Mouse (Mus musculus): ENCODE measurements at regions not wholly inside any gene's neighbourhood (a gene's known extent, or its start where the extent isn't known, plus 50 kb on each side); places are given as distances from the start of the nearest gene placed in this dataset.
A peak's percentile ranks its signal among the peaks of the same experiment; 100 is the strongest.

- Histone ChIP-seq H3K36me3 (replicated peaks; ENCODE audit: control insufficient read depth, insufficient read depth, low read depth, low read length) (no peaks in the 10 kb centered on the region), H3K4me3 (ENCODE audit: low read depth, low read length) (no peak overlapping the region), H3K4me2 (ENCODE audit: low read depth, low read length) (no peak overlapping the region), H3K27ac (replicated peaks; ENCODE audit: low read depth, low read length) (no peak overlapping the region), H3K9ac (replicated peaks; ENCODE audit: low read length) (no peak overlapping the region), H3K4me1 (ENCODE audit: control insufficient read depth, insufficient read depth, low read length) (no peaks in the 10 kb centered on the region), H3K27me3 (ENCODE audit: control insufficient read depth, insufficient read depth, low read length) (no peaks in the 10 kb centered on the region), H3K9me3 (replicated peaks; ENCODE audit: control insufficient read depth, low read length) (no peaks in the 10 kb centered on the region)
- ATAC-seq (replicated peaks; ENCODE audit: insufficient number of reproducible peaks, low FRiP score, low TSS enrichment, low read depth) (no peak), DNase-seq (ENCODE audit: low spot score) (no peak)
- 94% methylated on average over 3 of the region's 3 CpGs for WGBS
Measured at GRCm38 (mm10) chr16:82430384-82430783, 397.8 kb upstream of the Gm21833 start.

- Histone ChIP-seq H3K36me3 (replicated peaks; ENCODE audit: control insufficient read depth, insufficient read depth, low read depth, low read length) (no peaks in the 10 kb centered on the region), H3K4me2 (ENCODE audit: low read depth, low read length) (no peak overlapping the region), H3K27ac (replicated peaks; ENCODE audit: low read depth, low read length) (no peak overlapping the region), H3K4me3 (ENCODE audit: low read depth, low read length) (no peak overlapping the region), H3K9ac (replicated peaks; ENCODE audit: low read length) (no peak overlapping the region), H3K9me3 (replicated peaks; ENCODE audit: control insufficient read depth, low read length) (no peaks in the 10 kb centered on the region), H3K4me1 (ENCODE audit: control insufficient read depth, insufficient read depth, low read length) (no peaks in the 10 kb centered on the region), H3K27me3 (ENCODE audit: control insufficient read depth, insufficient read depth, low read length) (no peaks in the 10 kb centered on the region)
- no peak for DNase-seq (ENCODE audit: low spot score)
- no peak for ATAC-seq (replicated peaks; ENCODE audit: insufficient number of reproducible peaks, low FRiP score, low TSS enrichment, low read depth)
- 80% methylated on average over 3 of the region's 3 CpGs for WGBS
Measured at GRCm38 (mm10) chr16:82431075-82431474, 397.1 kb upstream of the Gm21833 start.

- Histone ChIP-seq H3K9me3 (replicated peaks; ENCODE audit: control insufficient read depth, low read length) (no peaks in the 10 kb centered on the region), H3K4me2 (ENCODE audit: low read depth, low read length) (no peak overlapping the region), H3K4me1 (ENCODE audit: control insufficient read depth, insufficient read depth, low read length) (no peaks in the 10 kb centered on the region), H3K9ac (replicated peaks; ENCODE audit: low read length) (no peak overlapping the region), H3K4me3 (ENCODE audit: low read depth, low read length) (no peak overlapping the region), H3K27me3 (ENCODE audit: control insufficient read depth, insufficient read depth, low read length) (no peaks in the 10 kb centered on the region), H3K27ac (replicated peaks; ENCODE audit: low read depth, low read length) (no peak overlapping the region), H3K36me3 (replicated peaks; ENCODE audit: control insufficient read depth, insufficient read depth, low read depth, low read length) (no peaks in the 10 kb centered on the region)
- DNase-seq (ENCODE audit: low spot score) (no peak), ATAC-seq (replicated peaks; ENCODE audit: insufficient number of reproducible peaks, low FRiP score, low TSS enrichment, low read depth) (no peak)
- 95% methylated on average over 1 of the region's 1 CpGs for WGBS
Measured at GRCm38 (mm10) chr16:82431811-82432210, 396.4 kb upstream of the Gm21833 start.

GRCm38 (mm10) chr16:82460872-82461271 lies 367.3 kb upstream of the Gm21833 start:
- no peak overlapping the region for H3K4me3 ChIP-seq (ENCODE audit: low read depth, low read length)

GRCm38 (mm10) chr16:82470736-82471387 lies 357.3 kb upstream of the Gm21833 start:
- no peak overlapping the region for H3K4me3 ChIP-seq (ENCODE audit: low read depth, low read length)
- ATAC-seq (replicated peaks; ENCODE audit: insufficient number of reproducible peaks, low FRiP score, low TSS enrichment, low read depth) (no peak), DNase-seq (ENCODE audit: low spot score) (no peak)
- H3K27me3 ChIP-seq (ENCODE audit: control insufficient read depth, insufficient read depth, low read length), result no peaks in the 10 kb centered on the region
- no peaks in the 10 kb centered on the region for H3K36me3 ChIP-seq (replicated peaks; ENCODE audit: control insufficient read depth, insufficient read depth, low read depth, low read length)
- no peaks in the 10 kb centered on the region for H3K4me1 ChIP-seq (ENCODE audit: control insufficient read depth, insufficient read depth, low read length)
- no peak overlapping the region for H3K9ac ChIP-seq (replicated peaks; ENCODE audit: low read length)
- WGBS, result 63% methylated on average over 7 of the region's 7 CpGs
- H3K9me3 ChIP-seq (replicated peaks; ENCODE audit: control insufficient read depth, low read length), result no peaks in the 10 kb centered on the region
- H3K4me2 ChIP-seq (ENCODE audit: low read depth, low read length), result no peak overlapping the region
- no peak overlapping the region for H3K27ac ChIP-seq (replicated peaks; ENCODE audit: low read depth, low read length)

More at GRCm38 (mm10) chr16:82460872-82461271, 367.3 kb upstream of the Gm21833 start:
- no peaks in the 10 kb centered on the region for H3K9me3 ChIP-seq (replicated peaks; ENCODE audit: control insufficient read depth, low read length)
- no peaks in the 10 kb centered on the region for H3K4me1 ChIP-seq (ENCODE audit: control insufficient read depth, insufficient read depth, low read length)
- H3K27ac ChIP-seq (replicated peaks; ENCODE audit: low read depth, low read length), result no peak overlapping the region
- H3K9ac ChIP-seq (replicated peaks; ENCODE audit: low read length), result no peak overlapping the region
- H3K36me3 ChIP-seq (replicated peaks; ENCODE audit: control insufficient read depth, insufficient read depth, low read depth, low read length), result no peaks in the 10 kb centered on the region
- no peak overlapping the region for H3K4me2 ChIP-seq (ENCODE audit: low read depth, low read length)
- H3K27me3 ChIP-seq (ENCODE audit: control insufficient read depth, insufficient read depth, low read length), result no peaks in the 10 kb centered on the region
- DNase-seq (ENCODE audit: low spot score), result no peak
- WGBS, result 87% methylated on average over 4 of the region's 4 CpGs
- no peak for ATAC-seq (replicated peaks; ENCODE audit: insufficient number of reproducible peaks, low FRiP score, low TSS enrichment, low read depth)

GRCm38 (mm10) chr16:82520406-82520805 lies 307.8 kb upstream of the Gm21833 start:
- H3K27me3 ChIP-seq (ENCODE audit: control insufficient read depth, insufficient read depth, low read length), result no peaks in the 10 kb centered on the region
- no peak overlapping the region for H3K27ac ChIP-seq (replicated peaks; ENCODE audit: low read depth, low read length)
- H3K9ac ChIP-seq (replicated peaks; ENCODE audit: low read length), result no peak overlapping the region
- no peak overlapping the region for H3K4me3 ChIP-seq (ENCODE audit: low read depth, low read length)
- no peaks in the 10 kb centered on the region for H3K9me3 ChIP-seq (replicated peaks; ENCODE audit: control insufficient read depth, low read length)
- H3K36me3 ChIP-seq (replicated peaks; ENCODE audit: control insufficient read depth, insufficient read depth, low read depth, low read length), result no peaks in the 10 kb centered on the region
- WGBS, result 100% methylated on average over 1 of the region's 1 CpGs
- DNase-seq (ENCODE audit: low spot score), result no peak
- H3K4me2 ChIP-seq (ENCODE audit: low read depth, low read length), result no peak overlapping the region
- H3K4me1 ChIP-seq (ENCODE audit: control insufficient read depth, insufficient read depth, low read length), result no peaks in the 10 kb centered on the region
- ATAC-seq (replicated peaks; ENCODE audit: insufficient number of reproducible peaks, low FRiP score, low TSS enrichment, low read depth), result no peak

GRCm38 (mm10) chr16:82521582-82521981 lies 306.6 kb upstream of the Gm21833 start:
- Histone ChIP-seq H3K9me3 (replicated peaks; ENCODE audit: control insufficient read depth, low read length) (no peaks in the 10 kb centered on the region), H3K9ac (replicated peaks; ENCODE audit: low read length) (no peak overlapping the region), H3K36me3 (replicated peaks; ENCODE audit: control insufficient read depth, insufficient read depth, low read depth, low read length) (no peaks in the 10 kb centered on the region), H3K27me3 (ENCODE audit: control insufficient read depth, insufficient read depth, low read length) (no peaks in the 10 kb centered on the region), H3K4me3 (ENCODE audit: low read depth, low read length) (no peak overlapping the region), H3K4me1 (ENCODE audit: control insufficient read depth, insufficient read depth, low read length) (no peaks in the 10 kb centered on the region), H3K4me2 (ENCODE audit: low read depth, low read length) (no peak overlapping the region), H3K27ac (replicated peaks; ENCODE audit: low read depth, low read length) (no peak overlapping the region)
- ATAC-seq (replicated peaks; ENCODE audit: insufficient number of reproducible peaks, low FRiP score, low TSS enrichment, low read depth), result no peak
- peak; percentile 17 for DNase-seq (ENCODE audit: low spot score)

- Histone ChIP-seq H3K27ac (replicated peaks; ENCODE audit: low read depth, low read length) (no peak overlapping the region), H3K4me1 (ENCODE audit: control insufficient read depth, insufficient read depth, low read length) (no peaks in the 10 kb centered on the region), H3K9me3 (replicated peaks; ENCODE audit: control insufficient read depth, low read length) (no peaks in the 10 kb centered on the region), H3K4me2 (ENCODE audit: low read depth, low read length) (no peak overlapping the region), H3K4me3 (ENCODE audit: low read depth, low read length) (no peak overlapping the region), H3K27me3 (ENCODE audit: control insufficient read depth, insufficient read depth, low read length) (no peaks in the 10 kb centered on the region), H3K9ac (replicated peaks; ENCODE audit: low read length) (no peak overlapping the region), H3K36me3 (replicated peaks; ENCODE audit: control insufficient read depth, insufficient read depth, low read depth, low read length) (no peaks in the 10 kb centered on the region)
- no peak for DNase-seq (ENCODE audit: low spot score)
- no peak for ATAC-seq (replicated peaks; ENCODE audit: insufficient number of reproducible peaks, low FRiP score, low TSS enrichment, low read depth)
Measured at GRCm38 (mm10) chr16:82564361-82564760, 263.8 kb upstream of the Gm21833 start.

Measured in embryonic facial prominence, embryonic 11.5 days (tissue).